Mouse (Mus musculus): ENCODE data around the gene E330017A01Rik.
"Not testable (repeated sequence)": the region's sequence is repeated elsewhere in the genome, so short reads cannot be mapped to it uniquely, and the experiment has no call there.

The E330017A01Rik gene

DNA sequence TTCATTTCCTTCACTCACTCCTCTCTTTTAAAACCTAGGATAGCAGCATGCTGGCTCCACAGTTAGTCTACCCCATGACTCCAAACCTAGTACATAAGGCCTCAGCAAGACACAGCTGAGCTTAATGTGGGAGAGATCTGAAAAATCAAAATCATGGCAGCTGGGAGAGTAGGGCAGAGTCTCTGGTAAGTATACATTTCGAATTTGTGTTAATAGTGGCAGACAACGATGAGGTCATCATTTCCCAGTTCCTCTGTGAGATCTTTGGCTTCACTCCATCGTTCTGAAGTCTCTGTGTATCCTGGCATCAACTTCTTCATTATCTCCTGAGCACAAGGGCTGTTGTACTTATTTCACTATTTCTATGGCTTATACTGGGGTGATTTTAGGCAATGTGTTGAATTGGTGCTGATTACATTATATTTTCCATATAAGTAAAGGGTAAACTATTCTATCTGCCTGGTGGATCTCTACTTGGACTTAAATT is at the start of gene E330017A01Rik:
Gene E330017A01Rik (minus strand): TSS at position 51 of the 487 bp plus-strand sequence.
- no peak for DNase-seq (ENCODE audit: low spot score)

DNA sequence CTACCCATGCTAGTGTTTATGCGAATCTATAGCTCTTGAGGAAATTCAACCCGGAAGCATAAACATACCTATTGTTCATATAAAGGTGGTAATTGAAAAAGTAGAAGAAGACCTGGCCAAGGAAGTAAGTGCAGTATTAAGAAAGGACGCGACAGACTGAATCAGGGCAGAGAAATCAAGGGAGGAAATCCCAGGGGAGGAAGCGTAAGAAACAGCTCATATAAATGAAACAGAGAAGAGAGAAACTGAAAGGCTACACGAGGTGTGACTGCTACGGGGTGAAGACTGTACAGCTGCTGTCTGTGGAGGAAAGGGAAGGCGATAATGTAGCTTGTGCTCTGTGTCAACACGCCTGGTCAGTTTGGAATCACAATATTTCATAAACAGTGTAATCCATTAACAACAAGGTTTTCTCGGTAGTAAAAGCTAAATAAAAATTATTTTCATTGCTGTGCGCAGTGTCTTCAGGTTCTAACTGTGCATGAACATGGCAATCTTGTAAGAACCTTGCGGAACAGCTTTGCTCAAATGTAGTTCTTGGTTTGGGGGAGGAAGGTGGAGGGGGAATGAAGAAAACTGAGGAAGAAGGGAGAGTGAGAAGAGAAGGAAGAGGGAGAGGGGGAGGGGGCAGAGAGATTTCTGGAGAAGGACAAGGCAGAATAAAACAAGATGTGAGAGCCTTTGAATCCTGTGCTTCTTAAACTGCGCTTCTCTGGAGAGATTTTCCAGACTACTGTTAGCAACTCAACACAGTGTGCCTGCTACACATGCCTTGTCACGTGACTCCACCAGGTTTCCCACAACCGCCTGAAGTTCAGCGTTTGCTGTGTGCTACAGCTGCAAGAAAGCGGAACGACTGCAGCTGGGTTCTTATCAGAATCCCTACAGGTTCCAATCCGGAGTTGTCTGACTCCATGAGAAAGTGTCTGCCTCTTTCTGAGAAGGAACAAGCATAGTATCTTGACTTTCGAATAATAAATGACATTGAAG is 47.3 kb upstream of the E330017A01Rik start:
- no peak for DNase-seq (ENCODE audit: low spot score)

DNA sequence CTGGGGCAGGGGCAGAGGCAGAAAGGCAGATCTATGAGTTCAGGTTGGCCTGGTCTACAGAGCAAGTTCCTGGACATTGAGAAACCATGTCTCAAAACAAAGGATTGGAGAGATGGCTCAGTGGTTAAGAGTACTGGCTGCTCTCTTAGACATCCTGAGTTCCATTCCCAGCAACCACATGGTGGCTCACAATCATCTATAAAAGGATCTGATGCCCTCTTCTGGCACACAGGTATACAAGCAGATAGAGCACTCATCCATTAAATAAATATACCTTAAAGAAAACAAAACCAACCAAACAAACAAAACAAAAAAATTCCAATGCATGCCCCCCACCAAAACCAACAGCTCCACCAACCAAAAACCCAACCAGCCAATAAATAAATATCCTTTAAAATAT is 46.0 kb upstream of the E330017A01Rik start:
- DNase-seq (ENCODE audit: low spot score): no peak

DNA sequence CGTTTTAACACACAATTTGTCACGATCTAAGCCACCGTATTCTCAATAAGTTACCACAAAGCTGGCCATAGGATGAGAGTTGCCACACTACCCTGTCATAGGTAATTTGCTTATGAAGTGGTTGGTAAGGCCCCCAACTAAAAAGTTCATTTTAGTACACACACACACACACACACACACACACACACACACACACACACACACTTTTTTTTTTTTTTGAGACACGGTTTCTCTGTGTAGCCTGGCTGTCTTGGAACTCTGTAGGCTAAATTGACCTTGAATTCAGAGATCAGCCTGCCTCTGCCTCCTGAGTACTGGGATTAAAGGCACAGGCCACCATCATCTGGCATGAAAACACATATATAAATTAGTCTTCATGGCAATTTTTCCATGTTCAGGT is 45.4 kb upstream of the E330017A01Rik start:
- DNase-seq (ENCODE audit: low spot score): no peak

DNA sequence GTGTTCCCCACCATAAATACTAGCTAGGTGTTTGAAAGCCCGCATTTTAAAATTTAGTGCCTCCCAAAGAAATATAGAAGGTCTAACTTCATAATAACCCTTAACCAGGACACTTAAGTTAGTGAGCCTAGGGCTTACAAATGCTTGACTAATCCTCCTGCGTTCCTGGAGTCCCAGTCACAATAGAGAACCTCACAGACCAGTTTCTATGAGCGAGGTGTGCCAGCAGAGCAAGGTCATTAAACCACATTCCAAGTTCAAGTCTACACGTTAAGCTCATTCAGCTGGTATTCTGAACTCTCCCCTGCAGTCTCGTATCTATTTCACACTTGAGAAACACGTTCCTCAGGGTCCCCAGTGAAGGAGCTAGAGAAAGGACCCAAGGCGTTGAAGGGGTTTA is 44.3 kb upstream of the E330017A01Rik start:
- DNase-seq (ENCODE audit: low spot score): no peak

DNA sequence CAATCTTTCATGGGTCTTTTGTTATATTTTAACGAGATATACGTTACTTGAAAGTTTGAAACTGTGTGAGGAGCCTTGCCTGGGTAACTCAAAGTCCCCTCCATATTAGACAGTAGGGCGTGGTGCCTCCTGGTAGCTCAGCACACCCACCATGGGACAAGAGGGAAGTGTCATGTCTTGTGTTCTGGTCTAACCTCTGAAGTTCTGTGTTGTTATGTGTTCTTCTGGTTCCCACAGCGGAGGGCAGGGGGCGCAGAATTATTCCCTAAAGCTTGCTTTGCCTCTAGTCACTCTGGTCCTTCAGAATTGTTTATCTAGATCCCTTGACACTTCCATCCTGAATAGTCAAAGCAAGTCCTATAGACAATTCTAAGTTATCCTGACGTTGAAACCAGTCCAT is 43.5 kb upstream of the E330017A01Rik start:
- no peak for DNase-seq (ENCODE audit: low spot score)

DNA sequence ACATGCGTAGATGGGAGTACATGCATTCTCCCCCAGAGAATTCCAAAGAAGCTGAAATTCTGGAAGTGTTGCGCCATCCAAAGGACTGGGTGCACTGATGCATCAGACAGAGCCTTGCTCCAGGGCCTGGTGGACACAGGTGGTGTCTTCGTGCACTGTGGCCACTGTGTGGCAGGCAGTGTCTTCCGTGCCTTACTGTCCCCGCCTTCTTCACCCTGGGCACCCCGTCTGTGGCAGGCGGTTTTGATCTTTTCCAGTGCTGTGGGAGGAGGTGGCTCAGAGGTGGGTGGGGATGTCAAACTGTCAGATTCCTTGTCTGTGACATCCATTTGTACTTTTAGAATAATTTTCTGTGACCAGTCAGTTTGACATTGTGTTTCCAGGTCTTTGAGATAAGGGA is 40.1 kb upstream of the E330017A01Rik start:
- no peak for DNase-seq (ENCODE audit: low spot score)

DNA sequence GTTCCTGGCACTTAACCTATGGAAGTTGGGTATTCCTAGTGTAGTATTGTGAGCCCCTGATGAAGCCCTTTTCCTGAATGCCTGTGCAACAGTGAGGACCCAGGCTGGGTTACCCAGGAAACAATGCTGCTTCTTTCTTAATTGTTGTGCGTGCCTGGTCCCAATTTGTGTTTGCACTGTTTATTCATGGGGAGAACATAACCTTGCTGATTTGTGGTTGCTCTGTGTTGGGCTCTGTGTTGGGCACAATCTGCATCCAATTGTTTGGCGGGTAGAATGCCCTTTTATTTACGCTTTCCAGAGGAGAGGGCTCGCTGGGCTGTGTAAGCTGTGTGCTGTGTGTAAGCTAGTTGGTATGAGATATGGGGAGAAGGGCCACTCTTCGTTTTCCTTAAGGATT is 39.0 kb upstream of the E330017A01Rik start:
- DNase-seq (ENCODE audit: low spot score): no peak

DNA sequence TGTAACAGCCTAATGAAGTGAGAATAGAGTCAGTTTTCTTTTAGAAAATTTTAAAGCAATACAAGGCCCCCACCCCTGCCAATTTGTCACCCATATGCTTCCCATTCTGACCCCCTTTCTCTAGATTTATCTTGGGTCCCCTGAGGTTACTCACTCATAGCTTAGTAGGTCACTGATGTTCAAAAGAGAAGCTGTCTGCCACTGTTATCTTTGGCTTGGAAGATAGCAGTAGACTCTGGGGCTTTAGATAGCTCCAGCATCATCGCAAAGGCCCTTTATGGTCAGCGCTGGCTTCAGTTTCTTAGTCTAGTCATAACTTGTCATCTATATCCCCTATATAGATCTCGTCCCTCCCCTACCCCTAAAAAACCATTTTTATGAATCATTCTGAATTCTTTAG is 38.1 kb upstream of the E330017A01Rik start:
- no peak for DNase-seq (ENCODE audit: low spot score)

DNA sequence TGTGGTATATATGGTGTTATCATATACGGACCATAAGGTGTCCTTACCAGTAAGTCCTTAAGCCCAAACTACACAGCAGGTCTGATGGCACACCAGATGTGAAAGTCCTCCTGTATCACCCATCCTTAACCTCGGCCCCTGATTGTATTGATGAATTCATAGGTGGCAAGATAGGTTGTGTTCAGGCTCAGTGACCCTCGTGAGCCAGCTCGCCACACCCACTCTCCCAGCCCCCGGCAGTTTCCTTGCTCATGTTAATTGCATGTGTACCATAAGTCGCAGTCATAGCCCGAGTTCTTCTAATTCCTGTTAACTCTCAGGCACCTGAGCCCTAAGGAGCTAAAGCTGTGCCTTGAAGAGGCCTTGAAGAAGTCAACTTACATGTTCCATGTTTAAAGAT is 37.6 kb upstream of the E330017A01Rik start:
- DNase-seq (ENCODE audit: low spot score): no peak

DNA sequence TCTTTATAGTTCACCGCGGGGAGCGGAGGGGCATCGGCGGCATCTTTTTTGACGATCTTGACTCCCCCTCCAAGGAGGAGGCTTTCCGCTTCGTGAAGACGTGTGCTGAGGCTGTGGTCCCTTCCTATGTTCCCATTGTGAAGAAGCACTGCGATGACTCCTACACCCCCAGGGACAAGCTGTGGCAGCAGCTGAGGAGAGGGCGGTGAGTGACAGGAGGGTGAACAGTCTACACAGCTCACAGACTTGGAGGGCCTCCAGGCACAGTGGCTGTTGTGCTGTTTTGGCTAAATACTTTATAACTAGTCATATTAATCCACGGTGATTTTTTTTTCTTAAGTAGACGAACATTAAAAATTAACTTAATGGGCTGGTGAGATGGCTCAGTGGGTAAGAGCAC is 36.7 kb upstream of the E330017A01Rik start:
- no peak for DNase-seq (ENCODE audit: low spot score)

DNA sequence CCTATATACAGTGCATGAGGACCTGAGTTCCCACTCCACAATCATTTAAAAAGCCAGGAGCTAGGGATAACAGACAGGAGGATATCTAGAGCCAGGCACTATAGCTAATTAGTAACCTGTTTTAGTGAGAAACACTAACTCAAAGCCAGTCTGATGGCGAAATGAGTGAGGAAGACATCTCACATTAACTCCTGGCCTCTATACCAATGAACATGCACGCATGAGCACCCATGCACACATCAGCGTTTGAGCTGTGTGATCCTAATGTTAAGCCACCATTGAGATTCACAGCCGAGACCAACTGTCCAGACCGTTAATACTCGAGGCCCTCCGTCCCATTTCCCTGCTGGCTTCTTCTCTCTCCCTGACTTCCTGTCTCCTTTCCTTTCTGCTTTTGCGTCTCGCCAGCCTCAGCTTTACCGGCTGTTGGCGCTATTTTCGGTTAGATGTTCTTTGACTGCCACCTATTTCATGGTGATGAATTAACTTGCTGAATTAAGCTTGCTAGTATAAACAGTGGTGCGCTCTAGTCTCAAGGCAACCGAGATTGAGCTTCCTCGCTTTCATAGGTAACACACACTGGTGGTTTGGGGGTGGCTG is 35.4 kb upstream of the E330017A01Rik start:
- no peak for DNase-seq (ENCODE audit: low spot score)

DNA sequence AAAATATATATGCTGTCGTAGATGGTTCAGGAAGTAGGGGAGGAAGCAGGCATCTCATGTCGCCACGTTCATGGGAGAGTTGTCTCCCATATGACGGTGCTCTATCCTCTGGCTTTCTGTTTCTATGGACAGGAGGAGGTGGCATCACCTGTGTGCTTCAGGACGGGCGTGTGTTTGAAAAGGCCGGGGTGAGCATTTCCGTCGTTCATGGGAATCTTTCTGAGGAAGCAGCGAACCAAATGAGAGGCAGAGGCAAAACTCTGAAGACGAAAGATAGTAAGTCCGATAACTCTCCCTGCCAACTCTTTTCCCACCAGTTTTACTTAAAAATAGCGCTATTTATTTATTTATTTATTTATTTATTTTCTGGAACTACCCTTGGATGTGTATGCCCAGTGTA is 33.9 kb upstream of the E330017A01Rik start:
- no peak for DNase-seq (ENCODE audit: low spot score)

DNA sequence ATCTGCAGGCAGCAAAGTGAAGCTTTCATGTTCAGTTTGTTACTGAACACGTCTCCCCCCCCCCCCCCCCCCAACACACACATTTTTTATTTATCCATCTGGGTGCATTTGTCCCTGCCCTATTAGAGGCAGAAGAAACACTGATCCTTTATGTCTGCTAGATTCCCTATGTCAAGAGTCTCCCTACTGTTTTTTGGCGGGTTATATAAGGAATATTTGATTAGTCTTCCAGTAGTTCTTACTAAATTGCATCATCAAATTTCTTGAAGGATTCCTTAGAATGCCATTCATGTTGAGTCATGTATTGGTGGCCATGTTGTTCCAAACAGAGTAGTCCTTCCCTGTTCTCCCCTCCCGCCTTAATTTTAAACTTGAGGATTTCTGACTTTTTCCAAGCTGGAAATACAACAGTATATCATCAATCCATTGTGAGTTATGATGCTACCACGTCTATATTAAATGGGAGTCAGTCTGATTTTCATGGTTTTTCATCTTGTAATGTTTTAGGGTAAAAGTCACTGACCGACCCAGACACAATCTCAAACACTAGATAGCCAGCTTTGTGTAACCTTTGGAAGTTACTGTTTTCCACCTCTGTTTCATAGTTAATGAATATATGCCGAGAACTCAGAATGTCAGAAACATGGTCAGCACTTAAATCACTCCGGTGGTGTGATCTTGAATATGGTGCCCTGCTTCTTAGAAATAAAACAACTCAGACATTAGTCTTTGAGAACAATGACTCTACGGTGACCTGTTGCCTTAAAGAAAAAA is 32.9 kb upstream of the E330017A01Rik start:
- DNase-seq (ENCODE audit: low spot score): no peak

DNA sequence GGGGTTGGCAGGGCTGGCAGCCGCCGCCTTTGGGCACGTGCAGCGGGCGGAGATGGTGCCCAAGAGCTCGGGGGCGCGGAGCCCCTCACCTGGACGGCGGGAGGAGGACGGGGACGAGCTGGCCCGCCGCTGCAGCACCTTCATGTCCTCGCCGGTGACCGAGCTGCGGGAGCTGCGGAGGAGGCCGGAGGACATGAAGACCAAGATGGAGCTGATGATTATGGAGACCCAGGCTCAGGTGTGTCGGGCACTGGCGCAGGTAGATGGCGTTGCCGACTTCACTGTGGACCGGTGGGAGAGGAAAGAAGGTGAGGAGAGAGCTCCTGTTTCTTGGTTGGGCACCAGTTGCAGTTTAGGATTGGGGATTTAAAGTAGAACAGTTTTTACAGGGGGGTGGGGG is 32.1 kb upstream of the E330017A01Rik start:
- DNase-seq (ENCODE audit: low spot score): no peak

DNA sequence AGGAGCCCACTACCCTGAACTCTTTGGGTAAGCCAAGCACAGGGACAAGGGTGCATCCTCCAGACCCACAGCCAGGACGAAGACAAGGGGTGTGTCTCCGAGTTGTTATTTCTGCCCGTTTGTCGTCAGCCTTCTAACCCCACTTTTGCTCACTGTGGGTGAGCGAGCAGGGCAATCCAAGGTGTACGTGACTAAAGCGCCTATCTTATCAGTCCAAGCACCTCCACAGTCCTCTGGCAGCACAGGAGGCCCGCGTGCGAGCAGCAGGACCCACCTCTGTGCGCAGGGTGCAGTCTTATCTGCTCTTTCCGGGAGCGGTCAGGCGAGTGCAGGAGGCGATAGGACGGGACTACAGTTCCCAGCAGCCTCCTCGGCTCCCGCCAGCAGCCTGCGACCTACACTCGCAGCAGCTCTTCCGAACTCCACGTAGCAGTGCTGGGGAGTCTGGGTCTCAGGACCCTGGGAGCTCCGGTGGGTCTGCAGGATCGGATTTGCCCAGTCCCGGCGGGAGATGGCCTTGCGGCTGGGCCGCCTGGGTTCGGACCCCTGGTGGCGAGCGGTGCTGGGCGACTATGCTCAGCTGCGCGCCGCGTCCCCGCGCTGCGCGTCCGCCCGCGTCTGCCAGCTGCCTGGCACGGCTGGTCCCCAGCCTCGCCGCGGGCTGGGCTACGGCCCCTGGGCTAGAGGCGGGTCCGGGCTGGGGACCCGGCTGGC is 31.5 kb upstream of the E330017A01Rik start, which contains the start of gene Cpox:
Gene Cpox (plus strand): TSS at position 376 of the 714 bp plus-strand sequence.
- peak; percentile 87 for DNase-seq (ENCODE audit: low spot score)

DNA sequence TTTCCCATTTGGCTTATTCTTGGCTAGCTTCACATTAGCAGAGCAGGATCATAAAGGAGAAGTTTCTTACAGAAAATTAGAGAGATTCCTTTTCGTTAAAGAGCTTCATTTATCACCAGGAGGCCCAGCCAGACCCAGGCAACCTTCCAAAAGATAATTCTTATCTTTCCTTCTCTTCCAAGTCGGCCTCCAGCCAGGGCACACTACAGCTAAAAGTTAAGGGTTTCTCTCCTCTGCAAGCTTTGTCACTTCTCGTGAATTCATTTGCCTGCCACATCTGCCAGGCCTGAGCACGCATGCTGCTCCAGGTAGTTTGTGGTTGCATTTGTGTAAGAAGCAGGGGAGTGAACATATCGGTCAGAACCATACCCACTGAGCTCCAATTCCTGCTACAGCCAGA is 30.7 kb upstream of the E330017A01Rik start:
- no peak for DNase-seq (ENCODE audit: low spot score)

DNA sequence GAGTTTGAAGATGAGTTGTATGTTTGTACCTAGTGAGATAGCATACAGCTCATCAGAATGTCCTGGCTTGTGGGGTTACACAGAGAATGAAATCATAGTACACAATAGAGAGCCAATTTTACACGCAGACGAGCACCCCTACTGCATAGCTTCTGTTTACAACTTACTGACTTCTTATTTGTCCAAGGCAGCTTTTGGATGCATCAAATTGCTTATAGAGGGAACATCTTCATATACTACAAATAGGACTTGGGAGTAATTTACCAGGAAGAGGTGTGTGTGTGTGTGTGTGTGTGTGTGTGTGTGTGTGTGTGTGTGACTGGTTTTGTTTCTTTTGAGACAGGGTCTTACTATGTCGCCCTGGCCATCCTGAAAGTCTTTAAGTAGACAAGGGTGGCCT is 30.0 kb upstream of the E330017A01Rik start:
- no peak for DNase-seq (ENCODE audit: low spot score)

DNA sequence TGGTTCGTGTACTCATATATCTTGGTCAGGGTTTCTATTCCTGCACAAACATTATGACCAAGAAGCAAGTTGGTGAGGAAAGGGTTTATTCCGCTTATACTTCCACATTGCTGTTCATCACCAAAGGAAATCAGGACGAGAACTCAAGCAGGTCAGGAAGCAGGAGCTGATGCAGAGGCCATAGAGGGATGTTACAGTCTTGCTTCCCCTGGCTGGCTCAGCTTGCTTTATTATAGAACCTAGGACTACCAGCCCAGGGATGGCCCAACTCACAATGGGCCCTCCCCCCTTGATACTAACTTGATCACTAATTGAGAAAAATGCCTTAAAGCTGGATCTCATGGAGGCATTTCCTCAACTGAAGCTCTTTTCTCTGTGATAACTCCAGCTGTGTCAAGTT is 28.1 kb upstream of the E330017A01Rik start:
- DNase-seq (ENCODE audit: low spot score): not testable (repeated sequence)

DNA sequence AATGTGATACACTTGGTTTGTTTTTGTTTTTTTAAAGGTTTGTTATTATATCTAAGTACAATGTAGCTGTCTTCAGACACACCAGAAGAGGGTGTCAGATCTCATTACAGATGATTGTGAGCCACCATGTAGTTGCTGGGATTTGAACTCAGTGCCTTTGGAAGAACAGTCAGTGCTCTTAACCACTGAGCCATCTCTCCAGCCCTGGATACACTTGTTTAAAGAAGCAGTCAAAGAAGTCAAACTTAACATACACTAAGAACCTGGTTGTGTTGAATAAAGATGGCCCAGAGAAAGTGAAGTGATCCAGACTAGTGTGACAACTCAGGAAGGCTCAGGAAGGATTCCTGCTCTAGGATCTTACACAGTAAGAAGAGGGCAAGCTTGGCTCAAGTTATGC is 26.6 kb upstream of the E330017A01Rik start:
- not testable (repeated sequence) for DNase-seq (ENCODE audit: low spot score)

DNA sequence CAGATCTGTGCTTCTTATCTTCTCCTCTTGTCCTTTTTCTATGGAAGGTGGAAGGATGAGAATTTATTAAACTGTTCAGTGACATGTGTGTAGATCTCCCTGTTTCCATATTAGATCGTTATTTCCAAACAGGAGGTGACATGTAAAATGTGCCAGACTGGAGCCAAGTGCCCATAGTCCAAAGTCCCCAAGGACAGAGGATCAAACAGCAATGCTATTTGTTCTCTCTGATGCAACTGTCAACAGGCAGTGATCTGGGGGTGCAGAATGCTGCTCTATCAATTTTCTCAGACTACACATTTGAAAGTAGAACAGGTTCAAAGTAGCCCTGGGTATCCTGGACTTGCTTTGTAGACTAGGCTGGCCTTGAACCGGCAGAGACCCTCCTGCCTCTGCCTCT is 25.3 kb upstream of the E330017A01Rik start:
- DNase-seq (ENCODE audit: low spot score): no peak

DNA sequence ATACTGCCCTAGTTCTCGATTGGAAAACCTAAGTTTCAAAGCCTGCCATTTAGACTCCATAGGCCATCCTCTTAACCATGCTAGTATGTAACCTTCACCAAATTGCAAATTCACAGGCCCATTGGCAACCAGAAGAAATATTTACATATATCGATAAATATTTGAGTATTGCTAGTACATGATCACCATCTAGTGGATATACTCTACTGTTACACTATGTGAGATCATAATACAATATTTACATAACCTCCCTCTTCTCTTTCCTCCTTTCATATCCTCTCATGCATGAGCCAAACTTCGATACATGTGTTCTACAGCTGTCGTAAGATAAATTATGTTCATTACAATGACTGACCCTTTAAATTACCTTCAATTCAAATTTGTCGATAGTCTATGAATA is 24.5 kb upstream of the E330017A01Rik start:
- peak; percentile 24 for DNase-seq (ENCODE audit: low spot score)

Measured in MN1 (cell line).